Mouse (Mus musculus) heart, postnatal 10 days (tissue): ENCODE measurements around the gene Vps39. TPM values are rescaled to one million over a fixed set of nuclear protein-coding genes. Genes with fewer than 3 reads are reported as not detected.

Source experiments
- DNase-seq, 2 experiments: peaks; one replicate each; pipeline ENCODE4 v3.0.0; 2021
- intact Hi-C: fragments of 180-260 bp; cut with DNase I; formaldehyde crosslinking; loops from one replicate; pipeline ENCODE4 v1.15.1; 2025
- total RNA-seq, 2 experiments: library from RNA; stranded (reverse); gene quantifications; 2 replicates each; pipeline ENCODE4 v1.2.3; 2021

The Vps39 gene
- total RNA-seq: 10 to 100 TPM; 30.6 to 35.1 TPM

- intact Hi-C loops: no loop called here
- DNase-seq: peak; percentile 92 to 96
Measured at GRCm38 (mm10) chr2:120352682-120353646, at the start of gene Vps39. Gene Vps39 (minus strand): TSS chr2:120353137.

- intact Hi-C loops: no loop called here
Measured at GRCm38 (mm10) chr2:120397951-120398350, 45.0 kb upstream of the Vps39 start.

DNA sequence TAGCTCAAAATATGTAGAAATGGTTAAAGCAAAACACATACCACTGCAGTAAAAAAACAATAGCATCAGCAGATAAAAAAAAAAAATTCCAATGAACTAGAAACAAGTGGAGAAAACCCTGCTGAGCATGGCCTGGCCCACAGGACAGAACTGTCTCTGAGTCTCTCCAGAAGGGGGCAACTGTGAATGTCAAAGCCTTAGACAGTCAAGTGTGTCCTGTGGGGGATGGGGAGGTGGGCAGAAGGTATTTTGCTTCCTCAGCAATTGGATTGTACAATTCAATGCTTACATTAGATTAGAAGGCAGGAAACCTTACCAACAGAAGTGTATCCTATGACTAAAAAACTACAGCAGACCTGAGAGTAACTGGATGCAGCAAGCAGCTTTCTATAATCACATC is 39.5 kb upstream of the Vps39 start:
- intact Hi-C loops: no loop called here
- DNase-seq: no peak

More at GRCm38 (mm10) chr2:120397951-120398350, 45.0 kb upstream of the Vps39 start:
- no peak for DNase-seq

DNA sequence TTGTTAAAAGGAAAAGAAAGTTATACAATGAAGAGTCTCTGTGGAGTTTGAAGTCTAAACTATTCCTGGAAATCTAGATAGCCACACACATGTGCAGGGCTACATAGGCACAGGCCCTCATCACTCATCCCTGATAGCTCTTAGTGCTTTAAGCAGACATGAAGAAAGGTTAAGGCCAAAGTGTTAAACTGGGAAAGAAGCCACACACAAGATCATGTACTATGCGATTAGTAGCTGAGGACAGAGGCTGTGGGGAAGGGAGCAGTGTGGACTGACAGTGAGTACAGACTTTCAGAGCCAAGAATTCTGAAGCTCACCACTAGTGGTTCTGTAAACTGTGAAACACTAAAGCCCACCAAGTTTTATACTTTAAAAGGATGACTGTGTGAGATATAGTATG is 38.0 kb upstream of the Vps39 start:
- DNase-seq: peak; percentile 29 to 44
- intact Hi-C loops: no loop called here

GRCm38 (mm10) chr2:120389376-120389775 is 36.4 kb upstream of the Vps39 start:
- intact Hi-C loops: no loop called here
- no peak for DNase-seq

- no peak for DNase-seq
- intact Hi-C loops: no loop called here
Measured at GRCm38 (mm10) chr2:120387291-120387690, 34.4 kb upstream of the Vps39 start.

DNA sequence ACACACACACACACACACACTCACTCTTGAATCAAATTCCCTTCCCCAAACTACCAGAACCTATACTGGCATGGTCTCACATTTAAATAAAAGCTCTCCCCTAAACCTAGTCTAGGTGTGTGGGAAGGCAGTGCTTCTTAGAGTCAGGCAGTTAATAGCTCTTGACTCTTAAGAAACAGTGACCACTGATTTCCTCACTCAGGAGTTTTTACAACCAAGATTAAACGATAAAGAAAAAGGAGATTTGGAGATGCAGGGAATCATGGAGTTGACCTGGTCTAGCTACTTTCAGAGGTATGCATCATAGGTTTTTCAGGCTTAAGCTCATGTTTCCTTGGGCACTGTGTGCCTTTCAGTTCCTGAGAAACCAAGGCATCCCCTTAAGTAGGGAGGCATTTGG is 33.3 kb upstream of the Vps39 start:
- no peak for DNase-seq
- intact Hi-C loops: no loop called here

GRCm38 (mm10) chr2:120373858-120374257 is 20.9 kb upstream of the Vps39 start:
- DNase-seq: no peak
- intact Hi-C loops: no loop called here

GRCm38 (mm10) chr2:120367416-120368207 is 14.7 kb upstream of the Vps39 start:
- intact Hi-C loops: no loop called here
- DNase-seq: no peak

GRCm38 (mm10) chr2:120366501-120366900 is 13.6 kb upstream of the Vps39 start:
- no peak for DNase-seq
- intact Hi-C loops: no loop called here

GRCm38 (mm10) chr2:120360425-120360824 is 7.5 kb upstream of the Vps39 start:
- DNase-seq: no peak
- intact Hi-C loops: no loop called here

DNA sequence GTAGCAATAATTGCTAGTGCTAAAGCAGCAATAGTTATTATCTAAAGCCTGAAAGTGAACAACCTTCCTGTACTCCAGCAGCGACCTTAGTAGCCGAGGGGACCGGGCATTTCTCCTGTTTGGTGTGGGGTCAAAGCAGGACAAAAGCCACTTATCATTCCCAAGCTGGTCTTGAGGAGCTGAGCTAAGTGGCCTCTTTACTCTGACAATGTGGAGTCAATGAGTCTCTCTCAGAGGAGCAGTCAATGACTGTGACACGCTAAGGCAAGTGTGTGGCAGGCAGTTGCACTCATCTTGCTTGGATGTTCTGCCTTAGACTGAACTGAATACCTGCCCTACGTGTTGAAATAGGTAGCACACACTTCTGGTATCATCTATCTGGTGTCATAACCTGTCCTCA is 1.6 kb downstream of the Vps39 start:
- no peak for DNase-seq
- intact Hi-C loops: no loop called here

DNA sequence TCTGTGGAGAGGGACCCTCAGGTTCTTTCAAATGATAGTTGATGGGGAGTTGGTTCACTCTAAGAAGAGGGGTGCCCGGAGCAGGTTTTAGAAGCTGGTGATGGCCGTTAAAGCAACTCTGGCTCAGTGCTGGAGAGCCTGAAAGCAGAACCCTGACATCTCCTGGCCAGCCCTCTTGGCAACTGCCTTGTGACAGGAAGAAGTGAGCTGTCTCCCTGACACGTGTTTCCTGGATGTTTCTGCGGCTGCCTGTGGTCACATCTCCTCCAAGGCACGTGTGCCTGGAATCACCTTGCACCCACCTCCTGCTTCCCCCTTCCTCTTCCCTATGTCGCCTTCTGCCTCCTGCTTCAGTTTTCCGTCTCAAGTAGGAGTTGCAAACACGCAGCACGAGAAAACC is 4.8 kb downstream of the Vps39 start:
- peak; percentile 42 to 43 for DNase-seq
- intact Hi-C loops: no loop called here

GRCm38 (mm10) chr2:120341741-120342140 is 11.2 kb downstream of the Vps39 start:
- intact Hi-C loops: no loop called here
- no peak for DNase-seq

GRCm38 (mm10) chr2:120337886-120338285 is 15.1 kb downstream of the Vps39 start:
- DNase-seq: no peak
- intact Hi-C loops: no loop called here

GRCm38 (mm10) chr2:120331575-120331974 is 21.4 kb downstream of the Vps39 start:
- no peak for DNase-seq
- intact Hi-C loops: no loop called here

DNA sequence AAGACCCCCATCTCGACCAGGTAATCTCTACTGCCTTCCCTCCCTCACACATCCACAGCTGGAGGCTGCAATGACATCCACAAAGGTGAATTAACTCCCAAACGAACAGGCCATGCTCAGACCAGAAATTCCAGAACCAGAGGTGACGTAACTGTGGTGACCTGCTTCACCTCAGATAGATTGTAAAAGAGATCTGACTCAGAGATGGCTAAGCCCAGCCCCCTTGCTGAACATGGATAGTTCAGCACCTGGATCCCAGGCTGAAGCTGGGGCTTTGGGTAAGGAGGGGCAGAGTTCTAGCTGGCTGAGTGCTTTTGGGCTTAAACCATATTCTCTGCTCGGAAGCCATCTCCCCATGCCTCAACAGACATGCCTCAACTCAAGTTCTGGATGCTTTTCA is 37.9 kb downstream of the Vps39 start:
- intact Hi-C loops: no loop called here
- DNase-seq: no peak

GRCm38 (mm10) chr2:120314487-120314886 is 38.5 kb downstream of the Vps39 start:
- DNase-seq: no peak
- intact Hi-C loops: no loop called here

GRCm38 (mm10) chr2:120313976-120314375 is 39.0 kb downstream of the Vps39 start, which contains the start of gene Pla2g4f:
Gene Pla2g4f (minus strand): TSS chr2:120314165.
- intact Hi-C loops: no loop called here
- no peak for DNase-seq

DNA sequence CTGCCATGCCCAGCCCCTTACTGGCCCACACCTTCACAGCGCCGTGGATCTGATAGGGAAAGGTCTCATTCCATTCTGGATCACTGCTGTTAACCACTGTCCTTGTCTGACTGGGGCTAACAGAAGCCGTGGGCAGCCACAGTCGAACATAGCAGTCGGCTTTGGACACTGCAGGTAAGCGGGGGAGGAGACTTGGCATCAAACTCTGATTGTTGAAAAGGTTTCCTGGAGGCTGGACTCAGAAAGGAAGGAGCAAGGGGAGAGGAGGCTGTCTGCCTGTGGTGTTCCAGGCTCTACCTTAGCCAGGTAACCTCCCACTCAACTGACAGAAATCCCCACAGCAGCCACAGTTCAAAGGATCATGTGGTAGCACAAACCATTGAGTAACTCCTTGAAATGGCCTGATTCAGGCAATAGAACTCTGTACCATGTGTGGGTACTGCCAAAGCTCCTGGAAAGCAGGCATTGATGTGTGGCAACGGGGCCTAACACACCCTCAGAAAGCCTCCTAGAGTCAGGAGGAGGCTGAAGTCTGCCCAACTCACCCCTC is 40.6 kb downstream of the Vps39 start:
- no peak for DNase-seq
- intact Hi-C loops: no loop called here

GRCm38 (mm10) chr2:120304113-120304512 is 48.8 kb downstream of the Vps39 start:
- intact Hi-C loops: no loop called here

More at GRCm38 (mm10) chr2:120304113-120304512, 48.8 kb downstream of the Vps39 start:
- DNase-seq: peak; percentile 16 to 22
